Mouse (Mus musculus) layer of hippocampus, adult 8-10 months (tissue): ENCODE measurements around the gene Nipa2. TPM values are rescaled to one million over a fixed set of nuclear protein-coding genes. Genes with fewer than 3 reads are reported as not detected.
"Not testable (repeated sequence)": the region's sequence is repeated elsewhere in the genome, so short reads cannot be mapped to it uniquely, and the experiment has no call there.

Experiments used
- DNase-seq, 2 experiments: peaks; one replicate each; pipeline ENCODE4 v3.0.0; 2022; ENCODE audit warnings: low spot score in 2 of 2
- total RNA-seq, 4 experiments: library from RNA; stranded (reverse); gene quantifications; 2 replicates each; pipeline ENCODE4 v1.2.4; 2022

The Nipa2 gene
- total RNA-seq, 4 experiments from 2014 or later: 46.9 to 59.8 (median 54.4) TPM

DNA sequence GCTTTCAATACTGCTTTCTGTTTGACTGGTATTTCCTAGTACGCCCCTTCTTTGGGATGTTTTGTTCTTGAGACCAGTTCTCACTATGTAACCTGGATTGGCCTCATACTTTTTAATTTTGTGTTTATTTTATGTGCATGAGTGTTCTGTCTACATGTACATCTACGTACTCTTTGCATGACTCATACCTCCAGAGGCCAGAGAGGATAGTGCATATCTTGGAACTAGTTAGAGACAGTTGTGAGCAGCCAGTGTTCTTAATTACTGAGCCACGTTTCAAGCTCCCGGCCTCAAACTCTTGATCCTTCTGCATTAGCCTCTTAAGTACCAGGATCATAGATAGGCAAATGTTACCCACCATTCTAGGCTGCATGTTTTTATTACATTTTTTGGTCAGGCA, 23.9 kb downstream of the Nipa2 start:
- DNase-seq: no peak

DNA sequence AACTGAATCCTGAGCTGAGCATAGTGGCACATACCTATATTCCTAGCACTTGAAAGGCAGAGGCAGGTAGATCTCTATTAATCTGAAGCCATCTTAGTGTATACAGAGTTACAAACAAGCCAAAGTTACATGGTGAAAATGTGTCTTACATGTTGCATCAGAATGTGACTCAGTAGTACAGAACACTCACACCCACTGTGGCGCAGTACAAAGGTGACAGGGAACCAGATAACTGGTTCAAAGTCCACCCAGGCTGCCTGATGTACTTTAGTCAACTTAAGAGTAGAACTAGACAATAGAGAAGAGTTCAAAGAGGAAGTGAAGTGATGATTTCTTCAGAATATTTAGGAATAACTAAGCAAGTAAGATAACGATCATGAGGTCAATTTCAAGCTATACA, 27.3 kb downstream of the Nipa2 start:
- no peak for DNase-seq

DNA sequence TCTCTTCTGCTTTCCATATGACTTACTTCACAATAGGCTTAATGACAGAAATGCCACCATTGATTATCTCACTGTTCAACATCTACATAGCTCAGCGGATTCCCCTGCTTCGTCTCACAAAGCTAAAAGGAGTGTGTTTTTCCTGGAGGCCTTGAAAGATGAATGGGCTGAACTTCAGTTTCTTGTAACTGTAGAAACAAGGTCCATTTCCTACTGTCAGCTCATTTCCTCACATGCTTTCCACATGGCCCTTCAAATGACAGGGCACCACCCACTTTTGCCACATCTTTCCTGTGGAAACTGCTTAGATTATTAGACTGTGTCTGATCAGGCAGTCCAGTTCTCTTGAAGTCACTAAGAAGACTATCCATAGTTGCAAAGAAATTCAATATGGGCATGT, 33.6 kb downstream of the Nipa2 start:
- DNase-seq: no peak

DNA sequence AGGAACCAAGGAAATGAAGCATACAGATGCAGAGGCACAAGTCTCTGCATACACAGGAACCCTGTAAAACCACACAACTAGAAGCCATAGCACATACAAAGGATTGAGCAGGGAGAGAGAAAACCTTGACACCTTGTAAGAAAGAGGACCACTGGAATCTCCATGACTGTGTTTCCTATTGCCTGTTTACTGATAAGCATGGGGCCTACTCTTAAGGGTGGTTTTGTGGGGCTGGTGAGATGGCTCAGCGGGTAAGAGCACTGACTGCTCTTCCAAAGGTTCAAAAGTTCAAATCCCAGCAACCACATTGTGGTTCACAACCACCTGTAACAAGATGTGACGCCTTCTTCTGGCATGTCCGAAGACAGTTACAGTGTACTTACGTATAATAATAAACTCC, 35.0 kb downstream of the Nipa2 start:
- DNase-seq: no peak

DNA sequence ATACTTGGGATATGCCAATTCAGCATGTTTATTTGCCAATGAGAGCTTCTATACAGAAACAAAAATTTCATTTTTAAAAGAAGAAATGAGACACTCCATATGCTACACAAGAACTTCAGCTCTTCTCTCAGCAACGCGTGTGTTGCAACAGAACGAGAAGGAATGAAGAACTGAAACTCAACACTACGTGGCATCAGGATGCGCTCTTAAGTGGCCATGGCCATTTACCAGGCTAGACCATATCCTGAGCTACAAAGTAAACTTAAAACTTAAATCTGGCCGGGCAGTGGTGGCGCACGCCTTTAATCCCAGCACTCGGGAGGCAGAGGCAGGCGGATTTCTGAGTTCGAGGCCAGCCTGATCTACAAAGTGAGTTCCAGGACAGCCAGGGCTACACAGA, 43.9 kb downstream of the Nipa2 start:
- not testable (repeated sequence) for DNase-seq

DNA sequence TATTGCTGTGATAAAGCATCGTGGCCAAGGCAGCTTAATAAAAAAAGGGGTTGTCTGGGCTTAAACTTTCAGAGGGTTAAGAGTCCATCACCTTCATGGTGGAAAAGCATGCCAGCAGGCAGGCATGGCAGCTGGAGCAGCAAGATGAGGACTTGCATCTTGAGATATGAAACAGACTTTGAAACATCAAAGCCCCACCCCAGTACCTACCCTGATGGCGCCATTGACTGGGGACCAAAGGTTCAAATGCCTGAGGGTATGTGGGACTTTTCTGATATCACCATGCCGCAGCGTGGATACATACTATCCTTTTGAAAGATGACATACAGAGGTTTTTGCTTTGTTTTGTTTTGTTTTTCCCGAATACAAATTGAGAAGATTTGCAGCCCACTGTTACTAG, 50.2 kb downstream of the Nipa2 start:
- DNase-seq: no peak

DNA sequence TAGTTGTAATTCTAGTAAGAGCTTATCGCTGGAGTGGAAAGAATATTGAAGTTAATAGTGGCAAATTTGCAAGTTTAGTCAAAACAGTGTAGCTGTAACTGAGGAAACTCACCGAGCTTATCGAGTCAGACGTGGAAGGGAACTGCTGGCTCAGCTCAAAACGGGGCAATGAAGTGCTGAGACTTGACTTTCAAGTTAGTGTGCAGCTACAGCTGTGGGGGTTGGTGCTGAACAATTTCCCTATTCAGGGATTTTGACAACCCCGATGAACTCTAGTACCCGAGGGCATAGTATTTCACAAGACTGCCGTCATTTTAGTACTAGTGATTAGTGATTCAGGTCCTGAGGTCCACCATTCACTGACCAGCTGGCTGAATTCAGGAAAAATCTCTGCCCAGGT, 50.9 kb downstream of the Nipa2 start:
- no peak for DNase-seq

DNA sequence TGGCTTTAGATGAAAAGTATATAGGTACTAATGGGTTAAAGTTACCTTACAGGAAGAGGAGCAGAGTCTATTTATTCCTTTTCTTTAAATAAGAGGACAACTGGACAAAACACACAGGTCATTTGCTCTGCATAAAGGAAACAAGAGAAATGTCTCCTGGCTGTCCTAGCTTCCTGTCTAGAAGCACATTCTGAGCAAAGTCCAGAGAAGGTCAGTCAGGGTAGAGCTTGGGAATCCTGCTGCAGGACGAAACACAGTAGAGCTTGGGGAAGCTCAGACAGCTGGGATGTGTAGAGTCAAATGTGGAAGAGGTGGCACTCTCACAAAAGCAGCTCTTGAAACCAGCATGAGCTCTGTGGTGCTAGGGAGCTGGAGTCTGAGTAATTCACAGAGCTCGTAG, 51.9 kb downstream of the Nipa2 start:
- no peak for DNase-seq

DNA sequence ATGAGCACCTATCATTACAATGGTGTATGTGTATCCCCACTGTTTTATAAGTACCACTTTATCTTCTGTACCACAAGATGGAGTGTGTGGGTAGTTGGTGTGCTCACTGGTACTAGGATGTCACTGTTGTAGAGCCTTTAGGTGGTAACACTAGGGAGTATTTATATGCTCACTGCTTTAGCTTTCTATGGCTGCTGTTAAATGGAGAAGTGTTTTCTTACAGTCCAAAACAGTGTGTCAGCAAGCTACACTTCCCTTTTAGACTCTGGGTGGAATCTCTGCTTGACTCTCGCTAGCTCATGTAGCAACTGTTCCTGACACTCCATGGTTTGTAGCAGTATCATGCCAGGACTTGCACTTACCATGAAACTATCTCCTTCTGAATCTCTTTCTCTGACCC, 52.8 kb downstream of the Nipa2 start:
- DNase-seq: no peak

DNA sequence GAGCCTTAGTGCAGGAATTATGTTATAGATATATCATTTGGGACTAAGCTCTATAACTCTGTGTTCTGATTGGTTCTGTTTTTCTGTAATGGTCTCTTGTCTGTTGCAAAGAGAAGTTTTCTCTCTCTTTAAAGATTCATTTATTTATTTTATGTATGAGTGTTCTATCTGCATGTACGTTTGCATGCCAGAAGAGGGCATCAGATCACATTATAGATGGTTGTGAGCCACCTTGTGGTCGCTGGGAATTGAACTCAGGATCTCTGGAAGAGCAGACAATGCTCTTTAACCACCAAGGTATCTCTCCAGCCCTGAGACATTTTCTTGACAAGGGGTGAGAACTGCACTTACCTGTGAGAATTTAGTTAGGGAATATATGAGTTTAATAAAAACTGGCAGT, 56.8 kb downstream of the Nipa2 start:
- DNase-seq: no peak

DNA sequence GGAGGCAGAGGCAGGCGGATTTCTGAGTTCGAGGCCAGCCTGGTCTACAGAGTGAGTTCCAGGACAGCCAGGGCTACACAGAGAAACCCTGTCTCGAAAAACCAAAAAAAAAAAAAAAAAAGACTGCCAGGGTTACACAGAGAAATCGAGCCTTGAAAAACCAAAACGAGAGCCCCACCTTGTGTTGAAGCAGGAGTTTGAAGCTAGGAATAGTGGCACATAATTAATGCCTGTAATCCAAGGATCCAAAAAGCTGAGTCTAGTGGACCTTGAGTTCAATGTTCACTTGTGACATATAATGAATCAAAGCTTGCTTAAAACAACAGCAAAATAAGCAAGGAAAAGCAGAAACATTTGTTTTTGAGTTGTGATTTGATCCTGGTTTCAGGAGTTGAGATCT, 58.5 kb downstream of the Nipa2 start:
- no peak for DNase-seq

DNA sequence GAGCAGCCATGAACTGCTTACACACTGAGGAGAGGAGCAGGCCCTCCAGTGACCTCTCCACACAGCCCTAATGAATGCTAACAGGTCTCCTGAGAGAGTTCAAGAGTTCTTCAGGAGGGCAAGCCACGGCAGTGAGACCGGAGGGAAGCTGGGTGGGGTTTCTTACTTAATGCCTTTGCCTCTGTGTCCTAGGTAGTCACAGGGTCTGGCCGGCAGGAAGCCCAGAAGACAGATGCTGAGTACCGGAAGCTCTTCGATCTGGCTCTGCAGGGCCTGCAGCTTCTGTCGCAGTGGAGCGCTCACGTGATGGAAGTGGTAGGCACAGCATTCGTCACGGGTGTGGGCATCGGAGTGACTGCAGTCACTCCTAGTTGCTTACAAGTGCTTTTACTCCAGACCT, 70.5 kb downstream of the Nipa2 start:
- DNase-seq: peak in 1 of 2 experiments; percentile 31

DNA sequence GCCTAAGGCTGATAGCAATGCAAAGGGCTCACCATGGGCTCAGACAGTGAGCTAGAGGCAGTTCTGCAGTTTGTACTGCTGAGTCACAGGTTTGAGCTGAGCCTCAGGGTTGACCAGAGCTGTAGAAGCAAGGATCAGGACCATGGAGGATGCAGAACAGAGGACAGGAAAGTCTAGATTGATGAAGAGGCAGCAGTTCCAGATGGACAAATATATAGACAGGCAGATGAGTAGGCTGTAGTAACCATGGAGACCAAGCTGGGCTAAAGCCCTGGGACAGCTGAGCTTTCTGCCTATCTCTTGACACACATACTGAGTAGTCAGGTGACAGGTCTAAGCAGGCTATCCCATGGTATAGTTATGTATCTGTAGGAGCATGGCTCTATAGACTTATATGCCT, 71.5 kb downstream of the Nipa2 start:
- DNase-seq: peak; percentile 50 to 51

DNA sequence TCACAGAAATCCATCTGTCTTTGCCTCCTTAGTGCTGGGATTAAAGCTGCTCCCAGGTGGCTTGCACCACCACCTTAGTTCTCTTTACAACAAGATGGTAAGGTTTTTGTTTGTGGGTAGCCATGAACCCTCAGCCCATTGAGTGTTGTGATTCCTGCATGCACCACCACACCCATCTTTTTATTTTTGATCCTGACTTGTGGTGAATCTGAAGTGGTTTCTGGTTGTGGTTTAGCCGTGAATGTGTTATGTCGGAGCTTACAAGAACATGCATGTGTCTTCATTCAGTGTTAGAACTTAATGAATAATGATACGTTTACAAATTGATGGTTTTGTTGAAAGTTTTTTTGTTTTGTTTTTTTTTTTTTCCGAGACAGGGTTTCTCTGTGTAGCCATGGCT, 72.3 kb downstream of the Nipa2 start:
- DNase-seq: no peak

DNA sequence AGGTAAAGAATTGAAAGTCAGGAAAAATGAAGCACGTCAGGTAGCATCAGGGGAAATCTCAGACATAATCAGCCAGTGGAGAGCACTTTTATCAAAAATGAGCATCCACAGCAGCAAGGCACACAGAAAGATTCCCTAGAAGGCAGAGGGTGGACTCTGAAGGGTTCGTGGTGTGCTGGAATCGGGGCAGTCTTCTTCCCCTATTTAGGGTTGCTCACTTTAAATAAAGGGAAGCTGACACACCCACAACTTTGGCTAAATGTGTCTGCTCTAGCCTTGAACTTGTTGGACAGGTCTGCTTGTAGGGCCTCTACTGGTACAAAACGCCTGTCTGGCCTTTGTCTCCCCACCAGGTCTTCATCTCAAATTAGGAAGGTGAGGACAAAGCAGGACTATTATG, 73.7 kb downstream of the Nipa2 start:
- no peak for DNase-seq

Other genes with a start within 250 kb of the Nipa2 start
- gene Siglech, start 194.3 kb downstream of the Nipa2 start, total RNA-seq: 10 to 100 TPM; 10.7 to 66.2 (median 32.2) TPM
- 10 to 100 TPM; 29.9 to 40.8 (median 36.8) TPM for gene Tubgcp5, start 168.3 kb downstream of the Nipa2 start, total RNA-seq
- 100 to 1,000 TPM; 105 to 146 (median 123) TPM for gene Cyfip1, start 120.7 kb downstream of the Nipa2 start, total RNA-seq
- gene Nipa1, start 57.5 kb upstream of the Nipa2 start, total RNA-seq: 10 to 100 TPM; 56.1 to 63.1 (median 61.7) TPM
- gene Herc2, start 87.7 kb upstream of the Nipa2 start, total RNA-seq: 100 to 1,000 TPM; 121 to 145 (median 135) TPM